Mouse (Mus musculus): ENCODE results near the gene Tnfrsf21. TPM values are rescaled to one million over a fixed set of nuclear protein-coding genes. Genes with fewer than 3 reads are reported as not detected.

The Tnfrsf21 gene
- 10 to 100 TPM; 37.7 to 39.0 TPM for total RNA-seq (2021)
- long read RNA-seq, experiment 1, transcript Tnfrsf21-201 (6 exons, 3,627 nt), result major isoform, 16 of 25 reads
- long read RNA-seq, experiment 1, partial matches to known transcripts, result 9 of 25 reads
- long read RNA-seq, experiment 1, other reads (novel, unspliced or antisense), result 0 of 25 reads
- long read RNA-seq, experiment 2, transcript Tnfrsf21-201 (6 exons, 3,627 nt), result major isoform, 30 of 36 reads
- long read RNA-seq, experiment 2, partial matches to known transcripts, result 3 of 36 reads
- long read RNA-seq, experiment 2, other reads (novel, unspliced or antisense), result 3 of 36 reads

DNA sequence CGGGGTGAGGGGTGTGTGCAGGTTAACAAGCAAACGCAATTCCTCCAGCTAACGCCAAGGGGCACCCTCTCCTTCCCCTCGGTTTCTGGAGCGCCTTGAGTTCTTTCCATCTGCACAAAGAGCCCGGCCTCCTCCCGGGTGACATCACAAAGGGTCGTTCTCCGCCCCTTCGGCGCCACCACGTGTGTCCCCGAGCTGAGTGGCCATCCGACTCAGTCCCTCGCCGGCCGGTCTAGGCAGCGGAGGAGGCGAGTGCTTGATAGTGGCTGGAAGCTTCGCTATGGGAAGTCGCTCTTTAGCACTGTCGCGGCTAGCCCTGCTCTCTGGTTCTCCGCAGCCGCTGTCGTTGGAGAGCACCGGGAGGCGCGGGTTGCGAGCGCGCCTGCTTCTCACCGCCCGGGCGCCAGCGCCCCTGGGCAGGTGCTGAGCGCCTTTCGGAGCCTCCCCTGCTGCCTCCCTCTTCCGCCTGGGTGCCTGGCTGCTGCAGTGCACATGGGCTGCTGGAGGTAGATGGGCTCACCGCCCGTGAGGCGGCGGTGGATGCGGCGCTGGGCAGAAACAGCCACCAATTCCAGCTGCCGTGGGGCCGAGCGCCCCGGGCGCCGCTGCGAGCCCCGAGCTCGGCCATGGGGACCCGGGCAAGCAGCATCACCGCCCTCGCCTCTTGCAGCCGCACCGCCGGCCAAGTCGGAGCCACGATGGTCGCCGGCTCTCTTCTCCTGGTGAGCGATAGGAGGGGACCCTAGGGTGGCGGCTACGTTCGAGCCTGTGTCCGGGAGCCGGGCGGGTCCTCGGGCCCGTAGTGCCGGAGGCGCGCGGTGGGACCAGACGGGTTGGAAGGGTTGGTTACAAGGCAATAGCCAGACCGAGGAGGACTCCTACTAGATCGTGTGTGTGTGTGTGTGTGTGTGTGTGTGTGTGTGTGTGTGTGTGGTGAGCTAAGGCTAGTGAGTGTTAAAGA is at the start of gene Tnfrsf21:
Tnfrsf21 (plus strand) TSS at position 185 of the 961 bp plus-strand sequence.
- intact Hi-C loops (cut with DNase I; ENCODE audit: low total_unique reads), result no loop called here
- DNase-seq, result peak; percentile 92

DNA sequence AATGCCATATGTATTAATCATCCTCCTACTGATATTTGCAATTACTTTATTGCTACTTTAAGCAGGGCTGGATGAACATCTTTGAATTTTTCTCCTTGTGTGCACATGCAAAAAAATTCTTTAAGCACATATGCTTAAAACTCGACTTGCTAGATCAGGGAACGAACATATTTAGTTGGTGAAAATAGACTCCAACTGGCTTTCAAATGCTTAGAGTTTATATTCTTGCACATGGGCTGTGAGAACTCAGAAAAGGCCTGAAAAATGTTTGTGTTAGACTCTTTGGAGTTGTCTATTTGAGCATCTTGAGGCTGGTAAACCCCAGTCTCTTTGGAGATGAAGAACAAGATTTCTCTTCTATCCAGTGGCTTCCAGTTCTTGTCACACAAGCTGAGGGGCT is 48.2 kb upstream of the Tnfrsf21 start:
- no peak for DNase-seq
- intact Hi-C loops (cut with DNase I; ENCODE audit: low total_unique reads), result no loop called here

DNA sequence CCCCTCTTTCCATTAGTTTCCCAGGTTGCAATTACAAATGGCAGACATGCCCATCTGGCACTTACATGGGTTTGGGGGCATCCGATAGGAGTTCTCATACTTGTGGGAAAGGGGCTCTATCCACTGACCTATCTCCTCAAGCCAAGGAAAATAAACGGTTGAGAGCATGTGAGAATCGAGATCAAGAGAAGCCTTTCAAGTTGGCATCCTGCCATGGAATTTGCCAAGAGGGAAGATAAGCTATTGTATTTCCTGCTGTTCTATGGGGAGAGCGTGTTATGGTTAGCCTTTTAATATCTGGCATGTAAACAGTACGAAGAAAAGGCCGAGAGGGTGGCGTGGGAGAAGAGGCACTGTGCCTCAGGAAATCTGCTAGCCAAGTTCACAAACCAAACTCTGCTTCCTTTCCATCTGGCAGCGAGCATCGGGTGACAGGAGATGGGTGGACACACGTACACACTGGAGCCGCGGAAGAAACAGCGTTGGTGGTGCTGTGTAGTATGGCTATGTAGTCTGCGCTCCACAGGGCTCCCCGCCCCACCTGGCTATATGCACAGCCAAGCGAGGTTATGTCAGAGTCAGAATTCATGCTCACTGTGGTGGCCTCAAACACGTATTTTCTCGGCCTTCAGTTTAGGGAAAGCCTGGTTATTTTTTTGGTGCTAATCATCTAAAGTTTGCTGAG is 40.9 kb upstream of the Tnfrsf21 start:
- intact Hi-C loops (cut with DNase I; ENCODE audit: low total_unique reads), result no loop called here
- DNase-seq, result no peak

DNA sequence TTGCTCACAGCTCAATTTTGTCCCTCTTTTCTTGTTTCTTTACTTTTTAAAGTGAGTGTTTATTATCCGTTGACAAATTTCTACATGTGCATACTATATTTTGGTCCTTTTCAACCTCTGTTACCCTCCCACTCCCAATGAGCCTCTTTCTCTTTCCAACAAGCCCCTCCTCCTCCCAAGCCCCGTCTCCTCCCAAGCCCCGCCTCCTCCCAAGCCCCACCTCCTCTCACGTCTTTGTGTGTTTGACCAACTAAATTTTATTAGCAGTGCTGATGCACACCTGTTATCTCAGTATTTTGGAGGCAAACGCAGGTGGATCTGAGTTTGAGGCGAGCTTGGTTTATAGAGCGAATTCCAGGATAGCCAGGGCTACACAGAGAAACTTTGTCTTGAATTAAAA is 38.6 kb upstream of the Tnfrsf21 start:
- intact Hi-C loops (cut with DNase I; ENCODE audit: low total_unique reads), result no loop called here
- DNase-seq, result no peak

DNA sequence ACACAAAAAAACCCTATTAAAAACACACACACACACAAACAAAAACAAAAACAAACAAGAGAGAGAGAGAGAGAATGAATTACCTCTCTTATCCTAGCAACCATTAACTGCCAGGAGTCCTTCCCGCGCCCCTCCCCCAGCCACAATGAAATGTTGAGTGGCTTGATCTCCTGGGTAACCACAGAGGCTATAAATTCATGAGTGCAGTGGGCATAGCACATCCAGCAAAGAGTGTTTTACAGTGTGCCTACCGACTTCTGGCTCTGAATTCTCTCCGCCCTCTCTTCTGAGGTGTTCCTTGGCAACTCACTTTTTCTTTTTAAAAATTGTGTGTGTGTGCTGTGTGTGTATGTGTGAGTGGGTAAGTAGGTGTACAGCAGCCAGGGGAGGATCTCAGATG is 38.0 kb upstream of the Tnfrsf21 start:
- intact Hi-C loops (cut with DNase I; ENCODE audit: low total_unique reads), result no loop called here
- DNase-seq, result no peak

DNA sequence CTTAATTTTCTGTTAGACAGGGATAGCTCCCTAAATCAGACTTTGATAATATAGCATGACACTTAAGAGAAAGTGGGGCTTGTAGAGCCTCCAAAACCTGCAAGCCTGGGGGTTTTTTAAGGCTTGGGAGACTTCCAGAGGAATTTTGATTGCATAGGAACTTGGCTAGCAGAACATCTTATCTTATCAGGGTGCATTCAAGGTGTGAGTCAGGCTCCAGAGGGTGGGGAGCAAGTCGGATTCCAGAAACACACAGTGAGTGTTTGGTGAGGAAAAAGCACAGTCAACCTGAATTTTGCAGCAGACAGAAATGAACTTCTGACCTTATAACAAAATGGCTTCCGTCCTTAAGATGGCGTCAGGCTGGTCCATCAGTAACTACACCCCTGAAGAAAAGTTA is 34.5 kb upstream of the Tnfrsf21 start:
- no peak for DNase-seq
- intact Hi-C loops (cut with DNase I; ENCODE audit: low total_unique reads), result no loop called here

DNA sequence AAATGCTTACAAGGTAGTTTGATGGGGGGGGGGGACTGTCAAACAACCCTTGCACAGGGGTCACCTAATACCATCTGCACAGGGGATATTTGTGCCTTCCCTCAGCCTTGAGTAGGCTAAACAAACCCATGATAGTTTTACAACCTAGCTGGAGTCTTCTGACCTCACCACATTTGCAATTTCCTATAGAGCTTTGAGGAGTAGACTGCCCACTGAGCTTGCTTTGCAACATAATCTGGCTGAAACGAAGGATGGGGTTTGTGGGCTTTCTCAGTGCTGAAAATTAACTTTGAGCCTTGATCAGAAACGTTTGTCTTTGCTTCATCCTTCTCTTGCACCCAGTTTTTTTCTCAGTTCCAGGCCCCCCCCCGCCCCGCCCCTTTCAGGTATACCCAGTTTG is 33.8 kb upstream of the Tnfrsf21 start:
- intact Hi-C loops (cut with DNase I; ENCODE audit: low total_unique reads), result no loop called here
- no peak for DNase-seq

DNA sequence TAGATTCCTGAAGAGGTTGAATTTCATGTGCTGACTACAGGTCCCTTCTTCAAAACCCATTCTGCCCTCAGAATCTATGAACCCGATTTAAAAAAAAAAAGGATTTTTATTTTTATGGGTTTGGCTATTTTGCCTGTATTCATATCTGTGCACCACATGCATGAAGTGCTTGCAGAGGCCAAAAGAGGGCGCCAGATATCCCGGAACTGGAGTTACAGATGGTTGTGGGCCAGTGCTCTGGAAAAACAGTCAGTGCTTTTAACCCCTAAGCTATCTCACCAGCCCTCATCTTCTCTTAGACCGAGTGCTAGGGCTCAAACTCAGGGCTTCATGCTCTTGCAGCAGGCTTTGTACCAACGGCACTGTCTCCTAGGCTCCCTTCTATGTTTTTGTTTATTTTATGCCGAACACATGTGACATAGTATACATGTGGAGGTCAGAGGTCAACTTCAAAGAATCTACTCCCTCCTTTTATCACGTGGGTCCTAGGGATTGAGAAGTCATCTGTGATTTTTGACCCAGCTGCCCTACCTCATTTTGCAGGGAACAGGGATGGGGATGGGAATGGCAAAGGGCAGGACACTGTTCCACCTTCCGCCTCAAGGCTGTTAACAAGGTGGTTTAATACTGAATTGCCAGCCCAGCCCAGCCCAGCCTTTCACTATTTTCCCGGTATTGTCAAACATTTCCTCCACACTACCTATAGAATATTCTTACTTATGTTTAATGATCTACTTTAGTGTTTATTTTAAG is 30.3 kb upstream of the Tnfrsf21 start:
- intact Hi-C loops (cut with DNase I; ENCODE audit: low total_unique reads), result no loop called here
- peak; percentile 12 for DNase-seq

DNA sequence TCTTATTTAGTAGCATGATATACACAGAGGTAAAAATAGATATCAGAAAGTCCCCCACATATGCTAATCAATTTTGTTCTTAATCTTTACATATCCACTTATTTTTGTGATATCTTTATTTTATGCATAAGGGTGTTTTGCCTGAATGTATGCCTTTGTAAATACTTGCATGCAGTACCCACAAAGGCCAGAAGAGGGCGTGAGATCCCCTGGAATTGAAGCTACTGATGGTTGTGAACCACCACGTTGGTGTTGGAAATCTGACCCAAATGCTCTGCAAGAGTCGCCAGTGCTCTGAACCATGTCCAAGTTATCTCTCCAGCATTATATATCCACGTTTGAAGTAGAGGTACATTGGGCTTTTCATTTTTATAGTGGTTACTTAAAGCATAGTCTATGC is 28.7 kb upstream of the Tnfrsf21 start:
- DNase-seq, result no peak
- intact Hi-C loops (cut with DNase I; ENCODE audit: low total_unique reads), result no loop called here

DNA sequence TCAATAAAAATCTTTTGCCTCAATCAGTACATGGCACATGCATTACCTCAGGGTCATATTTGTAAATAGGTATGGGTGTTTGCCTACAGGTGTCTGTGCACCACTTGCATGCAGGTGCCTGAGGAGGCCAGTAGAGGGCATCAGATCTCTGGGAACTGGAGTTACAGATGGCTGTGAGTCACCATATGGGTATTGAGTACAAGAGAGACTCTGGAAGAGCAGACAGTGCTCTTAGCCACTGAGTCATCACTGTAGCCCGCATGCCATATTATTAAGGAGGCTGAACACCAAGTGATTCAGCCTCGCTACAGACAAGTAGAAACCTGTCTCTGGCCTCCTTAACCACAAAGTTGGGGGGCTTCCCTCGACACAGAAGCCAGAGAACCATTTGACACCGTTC is 26.4 kb upstream of the Tnfrsf21 start:
- intact Hi-C loops (cut with DNase I; ENCODE audit: low total_unique reads), result no loop called here
- DNase-seq, result no peak

DNA sequence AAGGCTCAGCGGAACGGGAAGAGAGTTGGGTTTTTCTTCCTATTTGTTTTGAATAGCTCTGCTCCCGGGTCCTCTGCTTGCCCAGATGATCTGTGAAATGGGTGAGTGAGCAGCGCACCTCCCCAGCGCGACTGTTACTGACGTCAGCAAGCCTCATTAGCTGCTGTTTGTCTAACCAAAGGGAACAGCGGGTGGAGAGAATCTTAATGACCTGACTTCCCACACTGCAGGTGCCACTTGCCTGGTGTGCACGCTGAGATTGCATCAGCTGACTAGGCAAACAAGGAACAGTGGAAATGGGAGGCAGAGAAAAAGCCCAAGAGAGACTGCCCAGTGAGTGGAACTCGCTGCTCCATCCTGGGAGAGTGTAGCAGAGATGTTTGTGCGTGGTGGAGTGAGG is 25.2 kb upstream of the Tnfrsf21 start:
- intact Hi-C loops (cut with DNase I; ENCODE audit: low total_unique reads), result no loop called here
- DNase-seq, result no peak

DNA sequence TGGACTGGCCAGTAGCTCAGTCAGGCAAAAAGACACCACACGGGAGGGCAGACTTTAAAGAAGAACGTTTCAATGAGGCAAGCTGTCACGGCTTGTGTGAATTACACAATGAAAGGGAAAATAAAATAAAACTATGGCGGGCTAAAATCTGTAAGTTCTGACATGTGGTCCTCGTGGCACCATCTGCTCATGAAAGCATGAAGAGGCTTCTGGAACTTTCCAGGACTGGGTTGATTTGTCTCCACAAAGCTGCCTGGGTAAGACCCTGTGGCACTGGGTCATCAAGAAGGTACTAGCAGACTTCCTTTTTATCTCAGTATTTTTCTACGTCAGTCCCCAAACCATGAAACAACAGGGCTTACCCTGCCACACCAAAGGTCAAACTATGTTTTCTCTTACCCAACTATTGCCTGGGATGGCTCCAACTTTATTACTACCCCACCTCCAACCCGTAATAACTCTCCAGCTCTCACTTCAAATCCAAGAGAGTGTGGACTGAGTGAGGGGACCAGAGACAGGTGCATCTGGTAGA is 16.8 kb upstream of the Tnfrsf21 start:
- no peak for DNase-seq

DNA sequence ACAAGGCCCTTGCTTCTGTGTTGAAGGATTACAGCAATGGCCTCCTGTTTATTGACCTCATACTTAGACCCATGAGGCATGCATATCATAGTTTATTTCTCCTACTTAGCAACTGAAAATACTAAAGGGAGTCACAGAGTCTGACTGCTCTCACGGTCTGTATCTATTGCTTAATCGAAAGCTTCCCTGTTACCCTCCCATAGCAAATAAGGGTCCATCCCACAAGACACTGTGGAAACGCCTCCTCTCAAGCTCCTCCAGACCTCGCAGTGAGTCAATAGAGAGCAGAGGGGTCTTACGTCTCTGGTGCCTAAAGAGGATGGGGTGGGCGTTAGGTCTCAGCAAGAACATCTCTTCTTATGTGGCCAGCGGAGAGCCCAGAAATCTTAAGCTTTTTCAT is 15.8 kb upstream of the Tnfrsf21 start:
- DNase-seq, result no peak
- intact Hi-C loops (cut with DNase I; ENCODE audit: low total_unique reads), result no loop called here

More for the DNA sequence above, 16.8 kb upstream of the Tnfrsf21 start:
- intact Hi-C loops (cut with DNase I; ENCODE audit: low total_unique reads), result no loop called here

DNA sequence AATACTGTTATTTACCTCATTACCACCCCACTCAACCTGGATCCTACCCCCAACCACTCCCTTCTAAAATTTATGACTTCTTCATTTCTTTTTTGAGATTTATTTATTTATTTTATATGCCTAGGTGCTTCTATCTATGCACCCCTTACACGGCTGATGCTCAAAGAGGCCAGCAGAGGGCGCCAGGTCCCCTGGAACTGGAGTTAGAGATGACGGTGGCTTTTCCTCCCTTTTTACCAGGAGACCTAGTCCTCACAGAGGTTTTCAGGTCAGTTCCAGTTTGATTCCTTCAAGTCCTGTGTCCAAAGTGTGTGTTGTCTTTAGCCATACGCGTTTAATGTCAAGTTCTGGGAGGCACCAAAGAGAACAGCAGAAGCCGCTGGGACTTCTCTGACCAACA is 3.6 kb upstream of the Tnfrsf21 start:
- DNase-seq, result peak; percentile 58
- intact Hi-C loops (cut with DNase I; ENCODE audit: low total_unique reads), result no loop called here

DNA sequence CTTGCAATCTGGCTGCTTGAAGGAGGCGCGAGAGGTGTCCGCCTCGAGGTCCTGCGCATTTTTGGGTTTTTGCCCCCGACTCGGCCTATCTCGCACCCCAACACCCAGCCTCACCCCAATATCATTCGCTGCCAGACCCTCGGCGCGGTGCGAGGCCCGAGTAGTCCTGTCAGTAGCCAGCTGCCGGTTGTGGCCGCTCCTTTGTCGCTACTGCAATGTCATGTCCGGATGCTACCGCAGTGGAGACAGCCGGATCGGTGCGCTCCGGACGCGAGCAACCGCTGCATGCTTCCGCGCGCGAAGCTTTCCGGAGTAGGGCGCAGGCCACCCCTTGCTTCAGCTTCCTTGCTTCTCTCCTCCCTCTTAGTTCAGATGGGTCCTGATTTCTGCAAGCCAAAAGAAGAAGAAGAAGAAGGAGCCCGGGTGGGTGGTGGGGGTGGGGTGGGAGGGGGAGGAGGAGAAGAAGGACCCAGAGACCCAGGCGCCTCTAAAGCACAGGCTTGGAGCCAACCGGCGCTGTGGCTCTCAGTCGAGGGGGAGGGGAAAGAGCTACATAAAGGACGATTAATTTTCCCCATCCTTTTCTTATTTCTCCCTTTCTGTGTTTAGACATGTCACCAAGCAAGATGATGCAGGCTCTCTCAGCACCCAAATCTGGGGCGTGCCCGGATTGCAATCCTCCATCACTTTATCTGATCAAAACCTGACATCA is 1.1 kb downstream of the Tnfrsf21 start:
- intact Hi-C loops (cut with DNase I; ENCODE audit: low total_unique reads), result no loop called here
- DNase-seq, result peak; percentile 62

DNA sequence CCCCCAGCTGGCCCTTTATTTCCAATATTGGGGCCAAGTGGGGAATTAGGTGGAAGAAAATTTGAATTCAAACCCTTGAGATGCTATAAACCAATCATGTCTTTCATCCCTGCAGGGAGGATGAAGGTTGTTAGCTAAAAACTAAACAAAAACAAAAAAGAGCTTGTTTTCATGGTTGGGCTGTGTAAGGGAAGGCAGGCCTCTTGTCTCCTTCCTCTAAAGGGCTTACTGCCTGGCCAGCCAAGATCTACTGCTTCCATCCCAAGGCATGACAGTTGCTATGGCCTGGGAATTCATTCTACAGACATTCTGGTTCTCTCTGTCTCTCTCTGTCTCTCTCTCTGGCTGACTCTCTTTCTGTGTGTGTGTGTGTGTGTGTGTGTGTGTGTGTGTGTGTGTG is 1.7 kb downstream of the Tnfrsf21 start:
- no peak for DNase-seq
- intact Hi-C loops (cut with DNase I; ENCODE audit: low total_unique reads), result no loop called here

DNA sequence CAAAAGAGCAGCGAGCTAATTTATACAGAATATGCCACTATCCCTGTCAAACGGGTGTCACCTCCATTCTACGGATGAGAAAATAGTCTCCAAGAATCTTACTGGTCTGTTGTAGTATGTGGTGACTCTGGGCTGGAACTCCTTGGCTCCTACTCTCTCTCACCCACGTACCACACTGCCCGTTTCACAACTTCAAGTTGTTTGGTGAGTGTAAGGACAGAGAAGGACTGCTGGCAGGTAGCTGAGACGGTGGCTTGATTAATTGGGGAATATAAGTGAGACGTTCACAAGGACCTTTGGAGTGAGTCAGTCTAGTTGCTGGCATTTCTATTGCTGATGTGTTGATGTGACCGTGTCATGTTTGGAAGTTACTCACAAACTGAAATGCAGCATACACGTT is 3.3 kb downstream of the Tnfrsf21 start:
- no peak for DNase-seq
- intact Hi-C loops (cut with DNase I; ENCODE audit: low total_unique reads), result no loop called here

DNA sequence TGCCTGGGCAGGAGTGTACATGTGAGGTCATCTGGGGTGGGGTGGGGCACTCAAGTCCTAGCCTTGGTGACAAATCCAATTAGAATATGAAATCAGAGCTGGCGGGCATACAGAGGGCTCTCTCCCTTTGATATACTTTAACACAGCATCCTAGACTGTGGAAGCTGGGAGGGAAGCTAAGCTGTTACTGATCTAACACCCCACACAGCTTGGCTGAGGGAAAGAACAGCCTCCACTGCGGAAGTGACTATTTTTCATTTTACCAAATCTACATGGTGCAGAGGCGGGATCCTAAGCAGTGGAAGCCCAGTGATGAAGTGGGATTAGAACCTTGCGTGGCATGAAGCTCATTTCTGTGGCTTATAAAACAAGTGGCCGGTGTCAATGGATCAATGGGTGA is 4.7 kb downstream of the Tnfrsf21 start:
- DNase-seq, result no peak
- intact Hi-C loops (cut with DNase I; ENCODE audit: low total_unique reads), result no loop called here

DNA sequence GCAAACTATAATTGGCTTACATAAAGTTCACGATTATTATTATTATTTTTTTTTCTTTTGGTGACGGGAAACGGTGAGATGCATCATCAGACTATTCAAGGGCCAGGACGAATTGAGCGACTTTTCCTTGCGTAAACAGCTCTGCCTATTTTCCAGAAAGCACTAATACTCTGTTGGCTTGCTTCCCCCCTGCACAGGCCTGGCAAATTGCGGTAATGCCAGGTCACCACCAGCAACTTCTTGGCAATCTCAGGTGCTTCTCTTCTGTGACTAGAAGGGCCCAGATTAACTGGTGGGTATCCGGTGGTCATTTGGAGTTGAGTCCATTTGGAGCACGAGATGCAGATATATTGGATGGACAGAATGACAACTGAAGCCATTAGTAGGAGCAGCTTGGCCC is 5.7 kb downstream of the Tnfrsf21 start:
- DNase-seq, result no peak
- intact Hi-C loops (cut with DNase I; ENCODE audit: low total_unique reads), result no loop called here
